Mouse (Mus musculus): Measurements from ENCODE around the gene Ncstn. TPM values are rescaled to one million over a fixed set of nuclear protein-coding genes. Genes with fewer than 3 reads are reported as not detected.

Ncstn gene
- polyA plus RNA-seq (2014; fragmentation: Nextera tagmentation; extraction: Ambion mirVana) = 85.6 and 89.2 TPM in 2 replicates

DNA sequence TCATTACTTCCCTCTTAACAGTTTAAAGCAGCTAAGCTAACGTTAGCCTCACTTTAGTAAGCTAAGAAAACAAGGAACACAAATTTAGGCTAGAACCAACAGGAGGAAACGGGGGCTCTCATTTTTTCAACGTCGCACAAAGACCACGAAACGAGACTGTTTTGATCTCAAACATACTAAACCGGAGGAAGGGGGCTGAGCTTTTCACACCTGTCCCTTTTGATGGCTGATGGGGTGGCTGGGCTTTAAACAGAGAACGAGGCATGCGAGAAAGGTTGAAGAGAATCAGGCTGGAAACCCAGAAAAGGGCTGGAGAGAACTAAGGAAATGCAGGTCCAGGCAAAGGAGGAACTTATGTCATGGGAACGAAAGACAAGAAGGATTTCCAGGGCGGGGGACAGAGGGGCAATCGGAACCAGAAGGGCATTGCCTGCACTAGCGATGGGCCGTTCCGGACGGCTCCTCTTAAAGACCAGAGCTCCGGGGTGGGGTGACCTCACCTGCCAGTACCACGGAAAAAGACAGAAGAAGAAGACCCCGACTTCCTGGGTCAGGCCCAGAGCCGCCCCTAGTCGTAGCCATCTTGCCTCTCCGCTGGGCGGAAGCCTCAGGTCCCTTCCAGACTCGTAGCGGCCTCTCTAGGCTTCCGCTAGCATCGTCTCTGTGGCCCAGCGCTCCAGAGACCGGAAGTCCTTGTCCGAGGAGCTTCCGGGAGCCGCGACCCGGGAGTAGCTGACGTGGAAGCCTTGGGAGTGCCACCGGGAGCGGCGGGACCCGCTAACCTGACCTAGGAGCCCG is at the start of gene Ncstn, which contains the start of gene Copa:
Gene Ncstn (minus strand): TSS at position 695 of the 798 bp plus-strand sequence.
Gene Copa (plus strand): TSS at position 429 of the 798 bp plus-strand sequence.
- under 1% methylated on average over 40 of the region's 40 CpGs for WGBS
- Histone ChIP-seq H3K4me1 (ENCODE audit: control insufficient read depth, insufficient read depth, low read length) (no peaks in the 10 kb centered on the region), H3K9ac (replicated peaks; ENCODE audit: low read length) (peak within 1 kb of the TSS; percentile 87), H3K27ac (replicated peaks; ENCODE audit: low read depth, low read length) (peak within 1 kb of the TSS; percentile 59), H3K4me3 (ENCODE audit: low read depth, low read length) (peak within 1 kb of the TSS; percentile 92), H3K36me3 (replicated peaks; ENCODE audit: control insufficient read depth, insufficient read depth, low read depth, low read length) (peaks cover 2% of the 10 kb centered on the region; the same call in 1 of the 2 replicates), H3K27me3 (ENCODE audit: control insufficient read depth, insufficient read depth, low read length) (no peaks in the 10 kb centered on the region), H3K4me2 (ENCODE audit: low read depth, low read length) (peak within 1 kb of the TSS; percentile 47), H3K9me3 (replicated peaks; ENCODE audit: control insufficient read depth, low read length) (no peaks in the 10 kb centered on the region)
- peak; percentile 96 for ATAC-seq (replicated peaks; ENCODE audit: insufficient number of reproducible peaks, low FRiP score, low TSS enrichment, low read depth)
- peak; percentile 97 for DNase-seq (ENCODE audit: low spot score)

DNA sequence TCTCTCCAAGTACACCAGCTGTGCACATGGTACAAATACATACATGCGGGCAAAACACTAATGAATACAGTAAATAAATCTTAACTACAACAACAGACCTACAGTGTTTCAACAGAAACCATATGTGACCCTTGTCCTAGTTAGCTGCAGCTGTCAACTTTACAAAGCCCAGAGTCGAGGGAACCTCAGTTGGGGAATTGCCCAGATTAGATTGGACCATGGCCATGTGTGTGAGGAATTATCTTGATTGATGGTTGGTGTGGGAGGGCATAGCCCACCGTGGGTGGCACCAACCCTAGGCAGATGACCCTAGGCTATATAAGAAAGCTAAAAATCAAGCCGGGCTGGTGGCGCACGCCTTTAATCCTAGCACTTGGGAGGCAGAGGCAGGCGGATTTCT is 49.7 kb upstream of the Ncstn start:
- H3K4me2 ChIP-seq (ENCODE audit: low read depth, low read length) = no peak overlapping the region
- DNase-seq (ENCODE audit: low spot score) (peak; percentile 26), ATAC-seq (replicated peaks; ENCODE audit: insufficient number of reproducible peaks, low FRiP score, low TSS enrichment, low read depth) (no peak)
- WGBS = 75% methylated on average over 7 of the region's 7 CpGs
- H3K4me3 ChIP-seq (ENCODE audit: low read depth, low read length) = no peak overlapping the region
- no peaks in the 10 kb centered on the region for H3K9me3 ChIP-seq (replicated peaks; ENCODE audit: control insufficient read depth, low read length)
- H3K9ac ChIP-seq (replicated peaks; ENCODE audit: low read length) = no peak overlapping the region
- peaks cover 12% of the 10 kb centered on the region for H3K36me3 ChIP-seq (replicated peaks; ENCODE audit: control insufficient read depth, insufficient read depth, low read depth, low read length)
- no peak overlapping the region for H3K27ac ChIP-seq (replicated peaks; ENCODE audit: low read depth, low read length)
- no peaks in the 10 kb centered on the region for H3K27me3 ChIP-seq (ENCODE audit: control insufficient read depth, insufficient read depth, low read length)
- H3K4me1 ChIP-seq (ENCODE audit: control insufficient read depth, insufficient read depth, low read length) = no peaks in the 10 kb centered on the region; the same call in 1 of the 2 replicates

DNA sequence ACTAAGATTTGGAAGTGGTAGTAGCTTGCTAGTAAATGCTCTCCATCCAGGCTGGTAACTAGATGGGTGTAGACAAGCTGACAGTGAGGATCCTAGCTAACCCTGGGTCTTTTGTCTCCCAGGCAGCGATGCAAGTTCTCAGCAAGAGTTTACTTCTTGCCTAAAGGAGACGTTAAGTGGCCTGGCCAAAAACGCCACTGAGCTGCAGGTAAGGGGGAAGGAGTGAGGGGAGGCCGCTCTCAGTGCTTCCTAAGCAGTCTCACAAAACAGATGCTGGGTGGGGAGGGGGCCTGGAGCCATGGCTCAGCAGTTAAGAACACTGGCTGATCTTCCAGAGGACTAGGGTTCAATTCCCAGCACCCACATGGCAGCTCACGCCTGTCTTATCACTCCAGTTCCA is 47.2 kb upstream of the Ncstn start:
- no peaks in the 10 kb centered on the region for H3K9me3 ChIP-seq (replicated peaks; ENCODE audit: control insufficient read depth, low read length)
- no peaks in the 10 kb centered on the region for H3K27me3 ChIP-seq (ENCODE audit: control insufficient read depth, insufficient read depth, low read length)
- H3K9ac ChIP-seq (replicated peaks; ENCODE audit: low read length) = no peak overlapping the region
- H3K36me3 ChIP-seq (replicated peaks; ENCODE audit: control insufficient read depth, insufficient read depth, low read depth, low read length) = peaks cover 12% of the 10 kb centered on the region
- no peak overlapping the region for H3K27ac ChIP-seq (replicated peaks; ENCODE audit: low read depth, low read length)
- H3K4me3 ChIP-seq (ENCODE audit: low read depth, low read length) = no peak overlapping the region
- DNase-seq (ENCODE audit: low spot score) (no peak), ATAC-seq (replicated peaks; ENCODE audit: insufficient number of reproducible peaks, low FRiP score, low TSS enrichment, low read depth) (no peak)
- H3K4me1 ChIP-seq (ENCODE audit: control insufficient read depth, insufficient read depth, low read length) = no peaks in the 10 kb centered on the region; the same call in 1 of the 2 replicates
- no peak overlapping the region for H3K4me2 ChIP-seq (ENCODE audit: low read depth, low read length)
- 96% methylated on average over 5 of the region's 5 CpGs for WGBS

DNA sequence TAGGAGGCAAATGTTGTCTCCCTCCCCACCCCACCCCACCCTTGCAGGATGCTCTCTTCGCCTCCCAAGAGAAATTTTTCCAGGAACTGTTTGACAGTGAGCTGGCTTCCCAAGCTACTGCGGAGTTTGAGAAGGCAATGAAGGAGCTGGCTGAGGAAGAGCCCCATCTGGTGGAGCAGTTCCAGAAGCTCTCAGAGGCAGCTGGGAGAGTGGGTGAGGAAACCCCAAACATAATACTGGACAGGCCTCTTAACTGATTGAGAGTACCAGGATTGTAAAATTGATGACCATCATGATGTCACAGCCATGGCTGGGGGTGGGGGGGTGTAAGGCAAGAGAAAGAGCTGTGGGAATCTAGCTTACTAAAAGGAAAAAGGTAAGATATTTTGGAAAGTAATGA is 46.5 kb upstream of the Ncstn start:
- Histone ChIP-seq H3K4me3 (ENCODE audit: low read depth, low read length) (no peak overlapping the region), H3K27ac (replicated peaks; ENCODE audit: low read depth, low read length) (no peak overlapping the region), H3K4me2 (ENCODE audit: low read depth, low read length) (no peak overlapping the region), H3K9me3 (replicated peaks; ENCODE audit: control insufficient read depth, low read length) (no peaks in the 10 kb centered on the region), H3K27me3 (ENCODE audit: control insufficient read depth, insufficient read depth, low read length) (no peaks in the 10 kb centered on the region), H3K36me3 (replicated peaks; ENCODE audit: control insufficient read depth, insufficient read depth, low read depth, low read length) (peaks cover 12% of the 10 kb centered on the region), H3K4me1 (ENCODE audit: control insufficient read depth, insufficient read depth, low read length) (no peaks in the 10 kb centered on the region; the same call in 1 of the 2 replicates), H3K9ac (replicated peaks; ENCODE audit: low read length) (no peak overlapping the region)
- peak; percentile 31 for DNase-seq (ENCODE audit: low spot score)
- ATAC-seq (replicated peaks; ENCODE audit: insufficient number of reproducible peaks, low FRiP score, low TSS enrichment, low read depth) = no peak
- WGBS = 68% methylated on average over 2 of the region's 2 CpGs

DNA sequence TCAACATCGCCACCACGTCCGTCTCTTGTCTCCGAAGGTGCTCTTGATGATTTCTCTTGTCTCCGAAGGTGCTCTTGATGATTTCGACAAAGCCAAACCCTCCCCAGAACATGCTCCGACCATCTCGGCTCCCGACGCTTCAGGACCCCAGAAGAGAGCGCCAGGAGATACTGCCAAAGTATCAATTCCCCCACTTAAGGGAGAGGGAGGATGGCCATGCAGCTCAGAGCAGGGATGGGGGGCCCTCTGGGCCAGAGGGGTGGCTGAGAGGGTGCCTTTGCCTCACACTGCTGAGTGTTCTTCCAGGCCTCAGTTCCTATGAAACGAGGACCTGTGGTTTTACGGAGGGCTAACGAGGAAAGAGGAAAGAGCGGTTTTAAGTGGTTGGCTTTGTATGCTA is 46.0 kb upstream of the Ncstn start:
- Histone ChIP-seq H3K4me1 (ENCODE audit: control insufficient read depth, insufficient read depth, low read length) (no peaks in the 10 kb centered on the region; the same call in 1 of the 2 replicates), H3K9me3 (replicated peaks; ENCODE audit: control insufficient read depth, low read length) (no peaks in the 10 kb centered on the region), H3K27me3 (ENCODE audit: control insufficient read depth, insufficient read depth, low read length) (no peaks in the 10 kb centered on the region), H3K27ac (replicated peaks; ENCODE audit: low read depth, low read length) (no peak overlapping the region), H3K4me2 (ENCODE audit: low read depth, low read length) (no peak overlapping the region), H3K9ac (replicated peaks; ENCODE audit: low read length) (no peak overlapping the region), H3K4me3 (ENCODE audit: low read depth, low read length) (no peak overlapping the region), H3K36me3 (replicated peaks; ENCODE audit: control insufficient read depth, insufficient read depth, low read depth, low read length) (peaks cover 12% of the 10 kb centered on the region)
- ATAC-seq (replicated peaks; ENCODE audit: insufficient number of reproducible peaks, low FRiP score, low TSS enrichment, low read depth) = no peak
- no peak for DNase-seq (ENCODE audit: low spot score)
- WGBS = 92% methylated on average over 15 of the region's 15 CpGs

DNA sequence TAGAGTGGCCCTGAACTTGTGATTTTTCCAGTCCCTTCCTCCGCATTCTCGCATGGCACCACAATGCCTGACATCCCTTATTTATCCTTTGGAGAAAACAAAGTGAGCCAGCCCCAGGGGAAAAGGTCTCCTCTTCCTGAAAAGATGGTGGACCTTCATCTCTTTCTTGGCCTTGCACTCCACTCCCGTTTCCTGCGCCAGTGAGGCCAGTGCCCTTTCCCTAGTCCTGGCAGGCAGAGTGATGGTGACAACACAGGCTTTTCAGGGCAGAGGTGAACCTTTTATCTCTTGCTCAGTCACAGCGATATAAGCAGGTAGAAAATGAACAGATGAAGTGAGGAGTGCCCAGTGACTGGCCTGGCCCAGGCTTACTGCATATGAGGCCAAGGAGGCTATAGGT is 44.9 kb upstream of the Ncstn start:
- peak overlapping the region; percentile 58 for H3K4me2 ChIP-seq (ENCODE audit: low read depth, low read length)
- no peaks in the 10 kb centered on the region for H3K9me3 ChIP-seq (replicated peaks; ENCODE audit: control insufficient read depth, low read length)
- H3K4me3 ChIP-seq (ENCODE audit: low read depth, low read length) = peak overlapping the region; percentile 64
- ATAC-seq (replicated peaks; ENCODE audit: insufficient number of reproducible peaks, low FRiP score, low TSS enrichment, low read depth) (no peak), DNase-seq (ENCODE audit: low spot score) (no peak)
- no peak overlapping the region for H3K27ac ChIP-seq (replicated peaks; ENCODE audit: low read depth, low read length)
- H3K4me1 ChIP-seq (ENCODE audit: control insufficient read depth, insufficient read depth, low read length) = no peaks in the 10 kb centered on the region; the same call in 1 of the 2 replicates
- 46% methylated on average over 5 of the region's 5 CpGs for WGBS
- H3K9ac ChIP-seq (replicated peaks; ENCODE audit: low read length) = peak overlapping the region; percentile 78
- no peaks in the 10 kb centered on the region for H3K27me3 ChIP-seq (ENCODE audit: control insufficient read depth, insufficient read depth, low read length)
- peaks cover 7% of the 10 kb centered on the region for H3K36me3 ChIP-seq (replicated peaks; ENCODE audit: control insufficient read depth, insufficient read depth, low read depth, low read length)

DNA sequence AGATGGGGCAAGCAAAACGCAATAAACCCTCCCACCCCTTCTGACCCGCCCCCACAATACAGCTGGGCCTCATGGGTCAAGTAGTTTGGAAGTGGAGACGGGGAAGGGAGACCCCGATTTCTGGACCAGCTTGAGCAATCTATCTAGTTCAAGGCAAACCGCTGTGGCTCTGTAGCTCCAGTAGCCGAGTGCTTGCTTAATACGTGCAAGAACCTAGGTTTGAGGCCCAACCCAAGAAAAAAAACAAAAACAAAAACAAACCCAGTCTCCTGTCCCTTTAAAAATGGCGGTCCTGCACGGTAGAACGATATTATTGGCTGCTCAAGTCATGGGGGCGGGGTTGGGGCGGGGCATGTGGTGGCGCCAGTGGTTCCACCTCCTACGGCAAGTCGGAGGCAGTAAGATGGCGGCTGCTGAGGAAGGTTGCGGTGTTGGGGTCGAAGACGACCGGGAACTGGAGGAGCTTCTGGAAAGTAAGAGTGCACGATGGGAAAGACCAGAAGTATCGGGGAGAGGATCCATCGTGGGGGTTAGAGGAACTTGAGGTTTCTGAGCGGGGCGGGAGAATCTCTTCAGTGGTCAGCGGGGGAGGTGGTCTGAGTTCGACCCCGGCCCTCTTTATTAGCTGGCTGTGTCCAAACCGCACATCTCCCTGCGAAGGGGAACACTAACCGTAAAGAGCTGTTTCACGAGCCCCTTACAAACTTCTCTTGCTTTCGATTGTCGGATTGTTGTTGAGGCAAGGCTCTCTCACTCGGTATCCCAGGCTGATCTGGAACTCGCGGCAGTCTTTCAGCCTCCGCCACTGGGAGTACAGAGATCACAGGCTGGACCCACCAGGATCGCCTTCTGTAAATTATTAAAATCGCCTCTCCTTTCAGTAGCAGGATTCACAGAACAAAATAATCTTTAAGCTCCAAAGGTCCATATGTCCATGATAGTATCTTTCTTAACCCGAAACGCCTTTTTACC is 44.1 kb upstream of the Ncstn start, which contains the start of gene Pex19:
Gene Pex19 (plus strand): TSS at position 380 of the 972 bp plus-strand sequence.
- Histone ChIP-seq H3K4me3 (ENCODE audit: low read depth, low read length) (peak within 1 kb of the TSS; percentile 64), H3K9me3 (replicated peaks; ENCODE audit: control insufficient read depth, low read length) (no peaks in the 10 kb centered on the region), H3K9ac (replicated peaks; ENCODE audit: low read length) (peak within 1 kb of the TSS; percentile 78), H3K27me3 (ENCODE audit: control insufficient read depth, insufficient read depth, low read length) (no peaks in the 10 kb centered on the region), H3K27ac (replicated peaks; ENCODE audit: low read depth, low read length) (no peak within 1 kb of the TSS), H3K36me3 (replicated peaks; ENCODE audit: control insufficient read depth, insufficient read depth, low read depth, low read length) (peaks cover 8% of the 10 kb centered on the region), H3K4me1 (ENCODE audit: control insufficient read depth, insufficient read depth, low read length) (no peaks in the 10 kb centered on the region; the same call in 1 of the 2 replicates), H3K4me2 (ENCODE audit: low read depth, low read length) (peak within 1 kb of the TSS; percentile 58)
- ATAC-seq (replicated peaks; ENCODE audit: insufficient number of reproducible peaks, low FRiP score, low TSS enrichment, low read depth) = peak; percentile 91
- DNase-seq (ENCODE audit: low spot score) = peak; percentile 96
- WGBS = under 1% methylated on average over 42 of the region's 42 CpGs
